Mouse (Mus musculus): ENCODE data around the gene Tardbp. TPM values are rescaled to one million over a fixed set of nuclear protein-coding genes. Genes with fewer than 3 reads are reported as not detected.

Gene Tardbp
- polyA plus RNA-seq, 2 experiments: 170 to 674 TPM

DNA sequence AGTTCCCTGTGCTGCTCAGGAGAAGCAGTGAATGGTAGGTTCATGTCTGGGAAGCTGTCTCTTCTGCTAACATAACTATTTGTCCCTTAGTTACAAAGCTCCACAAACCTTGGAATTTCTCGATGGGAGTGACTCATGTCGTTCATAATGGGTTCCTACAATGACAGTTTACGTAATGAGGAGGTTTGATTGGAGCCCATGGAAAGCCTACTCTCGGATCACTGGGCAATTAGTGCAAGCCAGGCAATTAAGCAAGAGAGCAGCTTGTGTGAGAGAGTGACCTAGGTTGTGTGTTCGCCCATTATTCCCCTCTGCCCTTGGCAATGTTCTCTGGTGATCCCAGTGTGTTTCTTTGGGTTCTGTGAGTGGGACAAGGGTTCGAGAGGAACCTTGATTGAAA lies 30.9 kb downstream of the Tardbp start:
- no peaks in the 10 kb centered on the region for H3K27me3 ChIP-seq (ENCODE audit: control insufficient read depth, insufficient read depth, low read length)
- no peak for TF ChIP-seq POLR2A (IDR thresholded peaks at IDR 0.05; ENCODE audit: borderline replicate concordance, extremely low read depth, insufficient read depth, insufficient read length)
- no peak overlapping the region for H3K9ac ChIP-seq (ENCODE audit: low read depth, low read length, severe bottlenecking)
- WGBS: 90% methylated on average over 6 of the region's 6 CpGs
- no peak overlapping the region for H3K27ac ChIP-seq (replicated peaks; ENCODE audit: low read depth, low read length)
- ATAC-seq (ENCODE audit: low FRiP score, low read depth) (no peak), DNase-seq (ENCODE audit: low spot score) (no peak)
- H3K9me3 ChIP-seq (ENCODE audit: control insufficient read depth, low read length): no peaks in the 10 kb centered on the region
- peaks cover 58% of the 10 kb centered on the region for H3K36me3 ChIP-seq (ENCODE audit: control insufficient read depth, insufficient read depth, low read length)
- H3K4me1 ChIP-seq (ENCODE audit: control insufficient read depth, insufficient read depth, low read length): peaks cover 5% of the 10 kb centered on the region
- no peak overlapping the region for H3K4me2 ChIP-seq (replicated peaks; ENCODE audit: low read depth, low read length, severe bottlenecking)
- no peak overlapping the region for H3K4me3 ChIP-seq (replicated peaks; ENCODE audit: low read length)

DNA sequence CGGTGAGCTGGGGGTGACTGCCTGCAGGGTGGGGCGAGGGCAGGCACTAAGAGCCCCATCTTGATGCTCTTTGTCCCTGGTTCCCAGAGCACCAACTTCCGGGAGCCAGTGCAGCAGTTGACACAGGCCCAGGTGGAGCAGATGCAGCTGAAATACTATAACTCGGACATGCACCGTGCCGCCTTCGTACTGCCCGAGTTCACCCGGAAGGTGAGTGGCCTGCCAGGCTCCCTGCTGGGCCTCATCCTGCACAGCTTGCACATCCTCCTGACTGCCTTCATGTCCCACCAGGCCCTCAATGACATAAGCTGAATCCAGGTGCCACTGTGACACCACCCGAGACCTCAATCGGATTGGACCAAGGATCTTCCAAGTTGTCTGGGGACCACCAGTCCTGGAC lies 32.8 kb downstream of the Tardbp start:
- Histone ChIP-seq H3K4me2 (replicated peaks; ENCODE audit: low read depth, low read length, severe bottlenecking) (no peak overlapping the region), H3K9me3 (ENCODE audit: control insufficient read depth, low read length) (no peaks in the 10 kb centered on the region), H3K36me3 (ENCODE audit: control insufficient read depth, insufficient read depth, low read length) (peaks cover 54% of the 10 kb centered on the region), H3K4me3 (replicated peaks; ENCODE audit: low read length) (no peak overlapping the region), H3K27ac (replicated peaks; ENCODE audit: low read depth, low read length) (no peak overlapping the region), H3K4me1 (ENCODE audit: control insufficient read depth, insufficient read depth, low read length) (peaks cover 5% of the 10 kb centered on the region), H3K27me3 (ENCODE audit: control insufficient read depth, insufficient read depth, low read length) (no peaks in the 10 kb centered on the region), H3K9ac (ENCODE audit: low read depth, low read length, severe bottlenecking) (no peak overlapping the region)
- ATAC-seq (ENCODE audit: low FRiP score, low read depth): no peak
- no peak for DNase-seq (ENCODE audit: low spot score)
- TF ChIP-seq POLR2A (IDR thresholded peaks at IDR 0.05; ENCODE audit: borderline replicate concordance, extremely low read depth, insufficient read depth, insufficient read length): no peak
- 94% methylated on average over 11 of the region's 11 CpGs for WGBS

DNA sequence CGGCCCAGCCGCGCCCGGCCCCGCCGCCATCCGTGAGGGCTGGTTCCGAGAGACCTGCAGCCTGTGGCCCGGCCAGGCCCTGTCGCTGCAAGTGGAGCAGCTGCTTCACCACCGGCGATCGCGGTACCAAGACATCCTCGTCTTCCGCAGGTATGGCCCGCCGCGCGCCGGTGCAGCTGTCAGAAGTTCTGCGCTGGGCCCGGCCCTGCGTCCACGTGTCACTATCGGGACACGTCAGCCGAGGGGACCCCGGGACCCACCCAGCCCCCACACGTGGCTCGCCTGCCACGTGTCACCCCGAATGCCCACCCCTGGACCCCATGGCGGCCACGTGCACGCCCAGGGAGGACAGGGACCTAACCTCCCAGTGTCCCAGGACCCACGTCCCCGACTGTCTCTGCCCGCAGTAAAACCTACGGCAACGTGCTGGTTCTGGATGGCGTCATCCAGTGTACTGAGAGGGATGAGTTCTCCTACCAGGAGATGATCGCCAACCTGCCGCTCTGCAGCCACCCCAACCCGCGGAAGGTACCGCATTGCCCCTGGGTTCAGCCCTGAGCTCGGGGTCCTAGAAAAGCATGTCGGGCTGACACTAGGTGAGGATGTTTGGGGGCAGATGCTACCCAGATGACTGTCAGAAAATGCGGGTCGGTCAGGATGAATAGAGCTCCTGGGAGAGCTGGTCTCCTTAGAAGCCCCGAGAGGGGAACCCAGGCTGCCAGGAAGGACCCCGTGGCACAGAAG lies 35.0 kb downstream of the Tardbp start:
- no peak for TF ChIP-seq POLR2A (IDR thresholded peaks at IDR 0.05; ENCODE audit: borderline replicate concordance, extremely low read depth, insufficient read depth, insufficient read length)
- Histone ChIP-seq H3K27me3 (ENCODE audit: control insufficient read depth, insufficient read depth, low read length) (no peaks in the 10 kb centered on the region), H3K9ac (ENCODE audit: low read depth, low read length, severe bottlenecking) (peak overlapping the region; percentile 83), H3K4me2 (replicated peaks; ENCODE audit: low read depth, low read length, severe bottlenecking) (peak overlapping the region; percentile 87), H3K9me3 (ENCODE audit: control insufficient read depth, low read length) (no peaks in the 10 kb centered on the region), H3K27ac (replicated peaks; ENCODE audit: low read depth, low read length) (peak overlapping the region; percentile 70), H3K4me3 (replicated peaks; ENCODE audit: low read length) (peak overlapping the region; percentile 88), H3K36me3 (ENCODE audit: control insufficient read depth, insufficient read depth, low read length) (peaks cover 35% of the 10 kb centered on the region), H3K4me1 (ENCODE audit: control insufficient read depth, insufficient read depth, low read length) (peaks cover 5% of the 10 kb centered on the region)
- ATAC-seq (ENCODE audit: low FRiP score, low read depth) (peak; percentile 30), DNase-seq (ENCODE audit: low spot score) (no peak)
- under 1% methylated on average over 30 of the region's 53 CpGs for WGBS

DNA sequence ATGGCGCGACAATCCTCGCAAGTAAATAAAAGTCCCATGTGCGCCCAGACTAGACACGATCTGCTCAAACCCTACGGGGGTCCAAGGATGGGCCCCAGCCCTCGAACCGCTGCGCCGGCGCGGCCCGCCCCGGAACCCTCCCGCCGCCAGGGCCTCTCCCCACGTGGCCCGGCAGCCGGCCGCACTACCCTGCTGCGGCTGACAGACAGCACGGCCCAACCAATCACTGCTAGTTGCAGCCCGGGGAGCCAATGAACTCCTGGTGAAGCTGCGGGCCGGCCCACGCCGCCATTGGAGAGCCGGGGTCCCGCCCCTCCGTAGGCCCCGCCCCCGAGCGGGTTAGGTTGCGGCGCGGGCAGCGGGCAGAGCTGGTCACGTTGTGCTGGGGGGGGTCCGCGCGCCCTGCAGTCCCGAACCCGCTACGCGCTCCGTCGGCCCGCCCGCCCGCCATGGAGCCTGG lies 35.6 kb downstream of the Tardbp start, which contains the start of gene Srm:
TSS of gene Srm (plus strand) at position 333 of the 460 bp plus-strand sequence.
- H3K4me2 ChIP-seq (replicated peaks; ENCODE audit: low read depth, low read length, severe bottlenecking): peak within 1 kb of the TSS; percentile 87
- peaks cover 30% of the 10 kb centered on the region for H3K36me3 ChIP-seq (ENCODE audit: control insufficient read depth, insufficient read depth, low read length)
- H3K27ac ChIP-seq (replicated peaks; ENCODE audit: low read depth, low read length): peak within 1 kb of the TSS; percentile 70
- peak within 1 kb of the TSS; percentile 88 for H3K4me3 ChIP-seq (replicated peaks; ENCODE audit: low read length)
- H3K4me1 ChIP-seq (ENCODE audit: control insufficient read depth, insufficient read depth, low read length): peaks cover 5% of the 10 kb centered on the region
- TF ChIP-seq POLR2A (IDR thresholded peaks at IDR 0.05; ENCODE audit: borderline replicate concordance, extremely low read depth, insufficient read depth, insufficient read length): peak; percentile 79; the same call in 1 of the 2 replicates
- H3K27me3 ChIP-seq (ENCODE audit: control insufficient read depth, insufficient read depth, low read length): no peaks in the 10 kb centered on the region
- peak within 1 kb of the TSS; percentile 83 for H3K9ac ChIP-seq (ENCODE audit: low read depth, low read length, severe bottlenecking)
- no peaks in the 10 kb centered on the region for H3K9me3 ChIP-seq (ENCODE audit: control insufficient read depth, low read length)
- peak; percentile 98 for DNase-seq (ENCODE audit: low spot score)
- peak; percentile 99 for ATAC-seq (ENCODE audit: low FRiP score, low read depth)
- WGBS: under 1% methylated on average over 25 of the region's 50 CpGs

DNA sequence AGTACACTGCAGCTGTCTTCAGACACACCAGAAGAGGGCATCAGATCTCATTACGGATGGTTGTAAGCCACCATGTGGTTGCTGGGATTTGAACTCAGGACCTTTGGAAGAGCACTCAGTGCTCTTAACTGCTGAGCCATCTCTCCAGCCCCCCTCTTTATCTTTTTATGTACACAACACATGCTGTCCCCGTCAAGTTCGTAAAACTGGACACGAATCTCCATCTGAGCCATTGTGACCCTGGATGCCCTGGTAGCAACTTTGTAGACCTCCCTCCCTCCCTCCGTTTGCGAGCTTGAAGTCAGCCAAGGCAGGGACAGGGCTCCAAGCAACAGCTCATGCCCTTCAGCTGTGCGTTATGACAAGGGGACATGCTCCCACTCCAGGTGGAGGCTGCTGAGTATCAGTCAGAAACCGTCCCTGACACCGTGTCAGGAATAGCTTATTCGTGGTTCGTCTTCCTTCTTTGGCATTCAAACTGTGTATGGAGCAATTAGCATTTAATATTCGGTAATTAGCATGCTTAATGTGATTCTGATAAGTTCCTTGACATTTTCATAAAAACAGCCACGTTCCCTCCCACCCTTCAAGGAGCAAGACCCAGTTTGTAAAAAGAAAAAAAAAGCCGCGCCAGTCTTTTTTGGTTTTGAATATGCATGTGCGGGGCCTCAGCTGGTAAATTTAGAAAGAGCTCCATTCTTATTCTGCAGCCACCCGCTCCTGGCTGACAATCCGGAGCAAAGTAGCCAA lies 36.2 kb downstream of the Tardbp start:
- TF ChIP-seq POLR2A (IDR thresholded peaks at IDR 0.05; ENCODE audit: borderline replicate concordance, extremely low read depth, insufficient read depth, insufficient read length): no peak
- Histone ChIP-seq H3K4me2 (replicated peaks; ENCODE audit: low read depth, low read length, severe bottlenecking) (peak overlapping the region; percentile 87), H3K9me3 (ENCODE audit: control insufficient read depth, low read length) (no peaks in the 10 kb centered on the region), H3K9ac (ENCODE audit: low read depth, low read length, severe bottlenecking) (peak overlapping the region; percentile 83), H3K27me3 (ENCODE audit: control insufficient read depth, insufficient read depth, low read length) (no peaks in the 10 kb centered on the region), H3K36me3 (ENCODE audit: control insufficient read depth, insufficient read depth, low read length) (peaks cover 24% of the 10 kb centered on the region), H3K4me3 (replicated peaks; ENCODE audit: low read length) (peak overlapping the region; percentile 88), H3K27ac (replicated peaks; ENCODE audit: low read depth, low read length) (peak overlapping the region; percentile 63), H3K4me1 (ENCODE audit: control insufficient read depth, insufficient read depth, low read length) (peaks cover 5% of the 10 kb centered on the region)
- DNase-seq (ENCODE audit: low spot score): no peak
- WGBS: 6% methylated on average over 18 of the region's 18 CpGs
- peak; percentile 17; the same call in 1 of the 2 replicates for ATAC-seq (ENCODE audit: low FRiP score, low read depth)
